Comparison of ENCODE assay signal across 7 mouse cellular contexts in the genomic region with DNA sequence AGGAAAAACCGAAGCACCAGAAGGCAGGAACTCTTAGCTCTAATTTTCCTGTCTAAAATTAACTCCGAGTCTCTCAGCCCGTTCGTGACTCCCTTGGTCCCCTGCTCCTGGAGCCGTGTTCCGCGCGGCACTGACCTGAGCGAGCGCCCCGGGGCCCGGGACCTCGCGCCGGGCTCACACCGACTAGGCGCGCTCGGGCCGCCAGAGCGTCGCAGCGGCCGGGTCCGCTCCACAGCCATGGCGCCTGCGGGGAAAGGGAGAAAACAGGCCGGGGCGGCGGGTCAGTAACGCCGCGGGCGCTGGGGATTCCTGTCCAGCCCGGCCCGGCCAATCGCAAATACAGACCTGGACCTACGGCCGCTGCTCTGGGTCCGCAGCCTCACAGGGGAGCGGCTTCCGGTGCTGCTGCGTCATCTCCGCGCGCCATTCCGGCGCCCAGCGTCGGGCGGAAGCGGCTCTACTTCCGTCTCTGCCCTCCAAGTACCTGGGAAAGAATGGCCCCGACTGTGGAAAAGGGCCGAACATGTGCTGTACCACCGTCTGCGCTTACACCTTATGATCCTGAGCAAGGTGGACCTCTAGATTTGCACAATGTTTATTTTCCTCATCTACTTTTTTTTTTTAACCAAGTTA. TPM values are rescaled to one million over a fixed set of nuclear protein-coding genes. Genes with fewer than 3 reads are reported as not detected.
DNase-seq lines count a peak whose midpoint lies in the region; ATAC-seq lines count a peak whose summit lies in the region.

A gene (minus strand): TSS at position 485 of the 633 bp plus-strand sequence.

- H3K27ac ChIP-seq in embryonic facial prominence, embryonic 11.5 days (replicated peaks; ENCODE audit: low read depth, low read length), result peak within 1 kb of the TSS; percentile 38; the same call in 1 of the 2 replicates
- H3K27ac ChIP-seq in limb, embryonic 11.5 days (replicated peaks; ENCODE audit: low read depth, low read length), result peak within 1 kb of the TSS; percentile 49; the same call in 1 of the 2 replicates
- peak within 1 kb of the TSS; percentile 88 for H3K27ac ChIP-seq in midbrain, embryonic 14.5 days (replicated peaks; ENCODE audit: low read depth, low read length)

- H3K9me3 ChIP-seq in embryonic facial prominence, embryonic 11.5 days (replicated peaks; ENCODE audit: control insufficient read depth, low read length), result no peaks in the 10 kb centered on the region
- H3K9me3 ChIP-seq in limb, embryonic 11.5 days (ENCODE audit: control insufficient read depth, low read length), result no peaks in the 10 kb centered on the region
- no peaks in the 10 kb centered on the region for H3K9me3 ChIP-seq in midbrain, embryonic 14.5 days (ENCODE audit: control insufficient read depth, low read length)

- peak; percentile 95 for ATAC-seq in embryonic facial prominence, embryonic 11.5 days (replicated peaks; ENCODE audit: insufficient number of reproducible peaks, low FRiP score, low TSS enrichment, low read depth)
- peak; percentile 96 for ATAC-seq in limb, embryonic 11.5 days (ENCODE audit: insufficient number of reproducible peaks, low FRiP score, low TSS enrichment, low read depth)
- peak; percentile 93; the same call in 1 of the 2 replicates for ATAC-seq in midbrain, embryonic 14.5 days (ENCODE audit: low FRiP score, low TSS enrichment)

- no peaks in the 10 kb centered on the region for H3K27me3 ChIP-seq in embryonic facial prominence, embryonic 11.5 days (ENCODE audit: control insufficient read depth, insufficient read depth, low read length)
- H3K27me3 ChIP-seq in limb, embryonic 11.5 days (ENCODE audit: control insufficient read depth, insufficient read depth, low read length), result no peaks in the 10 kb centered on the region
- no peaks in the 10 kb centered on the region for H3K27me3 ChIP-seq in midbrain, embryonic 14.5 days (ENCODE audit: control insufficient read depth, insufficient read depth, low read length)

- DNase-seq in adrenal gland, postnatal 14 days, result peak; percentile 96
- DNase-seq in embryonic facial prominence, embryonic 11.5 days (ENCODE audit: low spot score), result peak; percentile 95
- DNase-seq in heart, adult 11 months, result peak; percentile 99
- DNase-seq in kidney, adult 18-20 months, result peak; percentile 92
- DNase-seq in limb, embryonic 11.5 days (ENCODE audit: low spot score), result peak; percentile 95
- DNase-seq in midbrain, embryonic 14.5 days, result peak; percentile 96
- peak; percentile 81 to 89 for DNase-seq in spleen, adult 18-20 months

- H3K9ac ChIP-seq in embryonic facial prominence, embryonic 11.5 days (replicated peaks; ENCODE audit: low read length), result peak within 1 kb of the TSS; percentile 89
- peak within 1 kb of the TSS; percentile 72 for H3K9ac ChIP-seq in limb, embryonic 11.5 days (ENCODE audit: low read length)
- peak within 1 kb of the TSS; percentile 95 for H3K9ac ChIP-seq in midbrain, embryonic 14.5 days (replicated peaks; ENCODE audit: low read length)

- 1% methylated on average over 47 of the region's 57 CpGs for WGBS in embryonic facial prominence, embryonic 11.5 days
- WGBS in limb, embryonic 11.5 days, result under 1% methylated on average over 52 of the region's 57 CpGs
- WGBS in midbrain, embryonic 14.5 days, result under 1% methylated on average over 57 of the region's 57 CpGs

- H3K4me2 ChIP-seq in embryonic facial prominence, embryonic 11.5 days (ENCODE audit: low read depth, low read length), result peak within 1 kb of the TSS; percentile 77
- H3K4me2 ChIP-seq in limb, embryonic 11.5 days (ENCODE audit: low read depth, severe bottlenecking), result peak within 1 kb of the TSS; percentile 81
- H3K4me2 ChIP-seq in midbrain, embryonic 14.5 days (ENCODE audit: low read length), result peak within 1 kb of the TSS; percentile 70

- H3K4me3 ChIP-seq in embryonic facial prominence, embryonic 11.5 days (ENCODE audit: low read depth, low read length), result peak within 1 kb of the TSS; percentile 94
- H3K4me3 ChIP-seq in limb, embryonic 11.5 days (ENCODE audit: low read depth, low read length), result peak within 1 kb of the TSS; percentile 70
- peak within 1 kb of the TSS; percentile 95 for H3K4me3 ChIP-seq in midbrain, embryonic 14.5 days (replicated peaks; ENCODE audit: low read depth, low read length)

- H3K36me3 ChIP-seq in embryonic facial prominence, embryonic 11.5 days (replicated peaks; ENCODE audit: control insufficient read depth, insufficient read depth, low read depth, low read length), result peaks cover under 1% of the 10 kb centered on the region
- no peaks in the 10 kb centered on the region; the same call in 1 of the 2 replicates for H3K36me3 ChIP-seq in limb, embryonic 11.5 days (ENCODE audit: control insufficient read depth, insufficient read depth, low read length)
- H3K36me3 ChIP-seq in midbrain, embryonic 14.5 days (ENCODE audit: control insufficient read depth, insufficient read depth, low read length), result peaks cover 13% of the 10 kb centered on the region

- no peaks in the 10 kb centered on the region for H3K4me1 ChIP-seq in embryonic facial prominence, embryonic 11.5 days (ENCODE audit: control insufficient read depth, insufficient read depth, low read length)
- H3K4me1 ChIP-seq in limb, embryonic 11.5 days (ENCODE audit: control insufficient read depth, insufficient read depth, low read length), result peaks cover 4% of the 10 kb centered on the region; the same call in 1 of the 2 replicates
- peaks cover 11% of the 10 kb centered on the region for H3K4me1 ChIP-seq in midbrain, embryonic 14.5 days (ENCODE audit: control insufficient read depth, insufficient read depth, low read length)

RNA-seq across cellular contexts. Expression of the gene that starts here (rescaled TPM):
- total RNA-seq in adrenal gland, postnatal 14 days (2021), result 67.5 and 75.5 TPM in 2 replicates
- 66.3 and 71.2 TPM in 2 replicates for polyA plus RNA-seq in embryonic facial prominence, embryonic 11.5 days (2014; fragmentation: Nextera tagmentation; extraction: Ambion mirVana)
- 67.1 and 74.3 TPM in 2 replicates for polyA plus RNA-seq in limb, embryonic 11.5 days (2014; fragmentation: Nextera tagmentation; extraction: Ambion mirVana)
- 75.3 and 91.5 TPM in 2 replicates for polyA plus RNA-seq in midbrain, embryonic 14.5 days (2014; fragmentation: Nextera tagmentation; extraction: Ambion mirVana)

Comparison
In these comparisons a context has a peak if more than half of its experiments do, and no peak if none do; other contexts are left out.
1. Peak in every context shown above with its lines: DNase-seq, ATAC-seq, H3K4me3 ChIP-seq and H3K27ac ChIP-seq.
2. H3K27ac ChIP-seq: peak in every context shown above with its lines; median percentile 88 in midbrain, embryonic 14.5 days; 49 in limb, embryonic 11.5 days; 38 in embryonic facial prominence, embryonic 11.5 days.